Mouse (Mus musculus): ENCODE measurements around the gene Gm20431.

Gene Gm20431

DNA sequence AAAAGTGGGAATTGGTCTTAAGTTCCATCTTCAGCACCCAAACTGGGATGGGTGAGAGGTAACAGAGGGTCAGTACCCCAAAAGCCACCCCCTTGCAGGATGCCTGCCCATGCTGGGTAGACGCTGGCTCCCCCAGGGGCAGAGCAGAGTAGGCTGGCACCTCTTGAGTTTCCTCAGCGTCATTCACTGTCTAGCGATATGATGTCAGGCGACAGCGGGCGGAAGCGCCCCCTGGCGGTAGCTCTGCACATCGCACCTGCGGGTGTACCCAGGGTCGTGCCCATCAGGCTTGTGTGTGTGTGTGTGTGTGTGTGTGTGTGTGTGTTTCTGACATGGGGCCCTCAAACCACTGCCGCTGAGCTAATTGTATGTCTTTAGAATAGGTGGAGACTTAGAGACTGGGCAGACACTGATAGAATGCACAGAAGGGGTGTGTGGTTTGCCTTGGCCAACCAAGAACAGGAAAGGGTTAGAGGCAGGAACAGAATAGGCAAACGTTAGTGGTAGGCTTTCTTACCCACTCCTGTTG, 18.7 kb upstream of the Gm20431 start:
- TF ChIP-seq GATA4 (IDR thresholded peaks at IDR 0.05; ENCODE audit: insufficient replicate concordance, low read length), result peak; percentile 23; the same call in 1 of the 2 replicates

GRCm38 (mm10) chr2:167678600-167678999, 17.3 kb upstream of the Gm20431 start:
- TF ChIP-seq GATA4 (IDR thresholded peaks at IDR 0.05; ENCODE audit: insufficient replicate concordance, low read length), result no peak

- no peak for TF ChIP-seq GATA4 (IDR thresholded peaks at IDR 0.05; ENCODE audit: insufficient replicate concordance, low read length)
These were observed 14.0 kb upstream of the Gm20431 start for GRCm38 (mm10) chr2:167675120-167675909.

DNA sequence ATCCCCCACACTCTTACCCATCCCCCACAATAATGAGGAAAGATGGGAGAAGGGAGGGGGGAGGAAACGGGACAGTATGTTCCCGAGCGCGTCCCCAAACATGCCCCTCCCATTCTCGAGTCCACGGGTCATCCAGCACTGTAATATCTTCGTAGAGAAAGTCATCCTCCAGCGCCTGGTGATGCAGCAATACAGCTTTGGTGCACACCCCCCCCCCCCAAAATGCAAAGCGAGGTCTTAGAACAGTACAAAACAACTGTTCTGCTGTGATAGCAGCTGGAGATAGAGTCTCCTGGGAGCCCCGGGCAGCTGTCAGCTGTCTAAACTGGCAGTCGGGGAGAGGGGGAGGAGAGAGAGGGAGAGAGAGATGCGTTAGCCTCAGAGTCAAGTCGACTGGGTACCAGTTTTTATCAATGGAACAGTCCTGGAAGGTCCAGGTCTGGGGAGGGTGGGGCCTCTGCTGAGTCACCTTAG, 11.0 kb upstream of the Gm20431 start:
- TF ChIP-seq GATA4 (IDR thresholded peaks at IDR 0.05; ENCODE audit: insufficient replicate concordance, low read length), result no peak

DNA sequence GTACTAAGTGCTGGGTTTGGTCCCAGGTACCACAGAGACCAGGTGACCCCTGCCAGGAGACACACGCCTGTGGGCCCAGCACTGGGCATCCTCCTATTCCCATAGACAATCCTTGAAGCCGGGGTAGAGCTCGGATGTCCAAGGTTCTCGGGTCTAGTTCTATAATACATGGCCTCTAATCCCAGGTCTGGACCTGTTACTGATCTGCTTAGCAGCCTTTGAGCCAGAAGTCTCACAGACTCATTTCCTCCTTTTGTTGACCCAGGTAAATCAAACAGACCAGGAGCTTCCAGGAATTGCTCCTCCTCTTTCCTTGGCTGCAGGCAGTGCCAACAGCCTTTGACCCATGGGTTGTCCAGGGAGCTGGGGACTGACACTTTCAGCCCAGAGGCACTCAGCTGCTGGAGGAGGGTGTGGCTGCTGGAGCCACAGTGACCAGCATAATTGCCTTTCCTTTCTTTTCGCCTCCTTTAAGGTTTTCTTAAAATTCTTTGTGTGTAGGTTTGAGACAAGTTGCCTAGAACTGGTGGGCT, 9.9 kb upstream of the Gm20431 start:
- no peak for TF ChIP-seq GATA4 (IDR thresholded peaks at IDR 0.05; ENCODE audit: insufficient replicate concordance, low read length)

GRCm38 (mm10) chr2:167669398-167669797, 8.1 kb upstream of the Gm20431 start:
- TF ChIP-seq GATA4 (IDR thresholded peaks at IDR 0.05; ENCODE audit: insufficient replicate concordance, low read length), result no peak

GRCm38 (mm10) chr2:167668426-167668825, 7.1 kb upstream of the Gm20431 start:
- no peak for TF ChIP-seq GATA4 (IDR thresholded peaks at IDR 0.05; ENCODE audit: insufficient replicate concordance, low read length)

DNA sequence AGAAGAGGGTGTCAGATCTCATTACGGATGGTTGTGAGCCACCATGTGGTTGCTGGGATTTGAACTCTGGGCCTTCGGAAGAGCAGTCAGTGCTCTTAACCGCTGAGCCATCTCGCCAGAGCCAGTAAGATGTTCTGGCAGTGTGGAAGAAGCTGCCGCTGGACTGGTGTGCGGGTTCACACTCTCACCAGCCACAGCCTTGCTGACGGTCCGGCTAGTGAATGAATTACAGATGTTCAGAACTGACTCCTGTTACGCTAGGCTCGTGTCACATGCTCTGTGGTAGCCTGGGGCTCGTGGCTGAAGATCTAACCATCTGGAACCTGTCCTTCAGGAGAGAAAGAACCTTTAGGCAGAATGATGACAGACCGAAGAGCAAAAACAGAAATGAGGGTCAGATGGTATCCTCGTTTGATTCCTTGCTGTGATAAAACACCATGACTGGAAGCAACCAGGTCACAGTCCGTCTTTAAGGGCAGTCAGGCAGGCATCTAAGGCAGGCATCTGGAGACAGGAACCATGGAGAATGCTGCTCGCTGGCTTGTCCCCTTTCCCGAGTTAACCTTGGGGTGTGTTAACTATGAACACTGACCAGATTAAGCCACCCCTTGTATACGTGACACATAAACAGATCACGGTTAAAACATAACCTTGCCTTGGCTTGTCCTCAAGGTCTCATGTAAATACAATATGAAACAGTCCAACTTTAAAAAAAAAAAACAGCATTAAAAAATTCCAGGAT, 4.8 kb upstream of the Gm20431 start:
- TF ChIP-seq GATA4 (IDR thresholded peaks at IDR 0.05; ENCODE audit: insufficient replicate concordance, low read length), result no peak

DNA sequence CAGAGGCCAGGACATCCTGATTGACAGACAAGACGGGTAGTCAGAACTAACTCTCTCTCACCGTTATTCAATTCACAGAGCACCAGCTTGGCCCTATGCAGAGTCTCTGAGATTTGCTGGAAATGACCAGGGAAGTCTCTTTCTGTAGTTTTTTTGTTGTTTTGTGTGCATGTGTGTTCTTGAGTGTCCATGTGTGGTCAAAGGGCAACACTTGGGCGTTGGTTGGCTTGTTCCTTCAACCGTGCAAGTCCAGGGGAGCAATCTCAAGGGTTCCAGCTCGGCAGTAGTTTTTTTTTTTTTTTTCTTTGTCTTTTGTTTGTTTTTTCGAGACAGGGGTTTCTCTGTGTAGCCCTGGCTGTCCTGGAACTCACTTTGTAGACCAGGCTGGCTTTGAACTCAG, 1.4 kb upstream of the Gm20431 start:
- no peak for TF ChIP-seq GATA4 (IDR thresholded peaks at IDR 0.05; ENCODE audit: insufficient replicate concordance, low read length)

- TF ChIP-seq GATA4 (IDR thresholded peaks at IDR 0.05; ENCODE audit: insufficient replicate concordance, low read length), result no peak
These were observed 705 bp downstream of the Gm20431 start for GRCm38 (mm10) chr2:167660611-167660971.

DNA sequence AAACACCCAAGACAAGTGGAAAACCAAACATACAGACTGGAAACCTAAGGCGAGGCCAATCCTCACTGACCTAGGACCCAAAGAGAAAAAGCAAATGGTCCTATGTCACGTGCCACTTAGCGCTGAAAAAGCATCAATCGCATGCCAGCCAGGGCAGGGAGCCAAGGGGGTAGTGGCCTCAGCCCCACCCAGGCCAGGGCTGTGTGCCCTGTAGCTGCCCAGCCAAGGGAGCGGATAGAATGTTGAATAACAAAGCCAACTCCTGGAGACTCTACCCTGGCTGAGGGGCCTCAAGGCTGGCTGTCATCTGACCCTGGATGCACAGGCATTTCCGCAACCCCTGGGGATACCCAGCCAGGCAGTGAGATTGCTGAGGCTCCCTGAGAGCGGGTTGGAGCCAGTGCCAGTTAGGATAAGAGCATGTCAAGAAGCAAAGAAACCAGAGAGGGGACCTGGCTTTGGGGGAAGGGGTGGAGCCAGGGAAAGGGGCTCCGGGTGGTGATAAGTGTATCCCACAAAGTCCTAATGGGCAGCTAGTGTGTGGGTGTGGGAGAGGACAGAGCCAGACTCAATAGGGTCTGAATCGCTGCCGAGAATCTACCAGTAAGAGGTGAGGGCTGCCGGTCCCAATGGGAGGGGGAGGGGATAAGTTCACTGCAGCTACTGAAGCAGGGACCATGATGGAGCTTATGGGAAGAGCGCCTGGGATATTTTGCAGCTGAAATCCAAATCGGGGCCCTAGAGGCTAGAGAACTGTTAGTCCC, 1.3 kb downstream of the Gm20431 start:
- TF ChIP-seq GATA4 (IDR thresholded peaks at IDR 0.05; ENCODE audit: insufficient replicate concordance, low read length), result no peak

- TF ChIP-seq GATA4 (IDR thresholded peaks at IDR 0.05; ENCODE audit: insufficient replicate concordance, low read length), result no peak
These were observed 2.0 kb downstream of the Gm20431 start for GRCm38 (mm10) chr2:167659177-167659846.

GRCm38 (mm10) chr2:167658712-167659111, 2.6 kb downstream of the Gm20431 start:
- no peak for TF ChIP-seq GATA4 (IDR thresholded peaks at IDR 0.05; ENCODE audit: insufficient replicate concordance, low read length)

GRCm38 (mm10) chr2:167657973-167658372, 3.3 kb downstream of the Gm20431 start:
- no peak for TF ChIP-seq GATA4 (IDR thresholded peaks at IDR 0.05; ENCODE audit: insufficient replicate concordance, low read length)

Measured in liver, adult (tissue).